Mouse (Mus musculus) liver, postnatal 0 days (tissue): ENCODE results near the gene Bbs9. TPM values are rescaled to one million over a fixed set of nuclear protein-coding genes. Genes with fewer than 3 reads are reported as not detected.

Experiments
- ATAC-seq: fragments of 200-750 bp; cut with Nextera tagmentation; 2 replicates; pipeline ENCODE4 v1.8.0; 2017; ENCODE audit warnings: mild to moderate bottlenecking, moderate library complexity
- DNase-seq: peaks from one replicate; pipeline ENCODE4 v3.0.0-alpha.2; 2016
- H3K27ac ChIP-seq: fragments of 300-500 bp; sonication (generic); 2 replicates; pipeline ENCODE4 v1.5.1; 2014; ENCODE audit warnings: antibody characterized with exemption, moderate library complexity, mild to moderate bottlenecking, low read depth
- H3K27me3 ChIP-seq: fragments of 300-500 bp; sonication (generic); 2 replicates; pipeline ENCODE4 v1.6.1; 2014; ENCODE audit warnings: low read length, control low read depth, mixed read lengths; ENCODE audit not compliant: insufficient read depth
- H3K36me3 ChIP-seq: fragments of 300-500 bp; sonication (generic); replicated peaks from 2 replicates; pipeline ENCODE4 v1.6.1; 2014; ENCODE audit warnings: mild to moderate bottlenecking, control low read depth, low read length, moderate library complexity, mixed read lengths; ENCODE audit not compliant: insufficient read depth
- H3K4me1 ChIP-seq: fragments of 300-500 bp; sonication (generic); 2 replicates; pipeline ENCODE4 v1.6.1; 2014; ENCODE audit warnings: antibody characterized with exemption, mild to moderate bottlenecking, control low read depth; ENCODE audit not compliant: insufficient read depth
- H3K4me2 ChIP-seq: fragments of 300-500 bp; sonication (generic); 2 replicates; pipeline ENCODE4 v1.6.1; 2014; ENCODE audit warnings: low read depth, mild to moderate bottlenecking, low read length, moderate library complexity, mixed read lengths
- H3K4me3 ChIP-seq: fragments of 300-500 bp; sonication (generic); 2 replicates; pipeline ENCODE4 v1.5.1; 2014; ENCODE audit warnings: low read depth, low read length
- H3K9ac ChIP-seq: fragments of 300-500 bp; sonication (generic); replicated peaks from 2 replicates; pipeline ENCODE4 v1.6.1; 2014; ENCODE audit warnings: mild to moderate bottlenecking, moderate library complexity
- H3K9me3 ChIP-seq: fragments of 300-500 bp; sonication (generic); 2 replicates; pipeline ENCODE4 v1.6.1; 2016; ENCODE audit warnings: mild to moderate bottlenecking, control low read depth, low read length, mixed read lengths
- CTCF ChIP-seq: sonication (generic); IDR thresholded peaks from 2 replicates; pipeline ENCODE4 v1.5.1; 2016; ENCODE audit warnings: antibody characterized with exemption, low read depth
- EP300 ChIP-seq: IDR thresholded peaks from 2 replicates; pipeline ENCODE4 v1.6.1; 2016; ENCODE audit warnings: antibody characterized with exemption, low read depth, mild to moderate bottlenecking
- WGBS: fragments of 180-500 bp; shearing (Covaris S2); extraction: QIAGEN DNeasy Blood & Tissue Kit; methylation state at CpG from one replicate; pipeline ENCODE4 v1.1.7; 2014; ENCODE audit not compliant: insufficient replicate concordance; 5-methylcytosine and 5-hydroxymethylcytosine counted together
- polyA plus RNA-seq: library from polyadenylated mRNA; unstranded; fragments of >200 nt; fragmentation: Nextera tagmentation; extraction: Ambion mirVana; gene quantifications from 2 replicates; pipeline ENCODE4 v1.2.1, GENCODE M21; 2015

Bbs9 gene
- polyA plus RNA-seq, 1 experiment from 2014 or later: 1.8 TPM

- Histone ChIP-seq H3K4me2 (no peak overlapping the region), H3K36me3 (no peaks in the 10 kb centered on the region), H3K27me3 (no peaks in the 10 kb centered on the region), H3K27ac (no peak overlapping the region), H3K4me3 (no peak overlapping the region), H3K4me1 (no peaks in the 10 kb centered on the region), H3K9me3 (no peaks in the 10 kb centered on the region), H3K9ac (no peak overlapping the region)
- ATAC-seq (no peak), DNase-seq (no peak)
- TF ChIP-seq CTCF (no peak), EP300 (no peak)
- 86% methylated on average over 1 of the region's 1 CpGs for WGBS
Observed at GRCm38 (mm10) chr9:22523460-22523859, 47.9 kb downstream of the Bbs9 start.

- Histone ChIP-seq H3K4me1 (no peaks in the 10 kb centered on the region), H3K36me3 (no peaks in the 10 kb centered on the region), H3K27me3 (no peaks in the 10 kb centered on the region), H3K4me3 (no peak overlapping the region), H3K9ac (no peak overlapping the region), H3K9me3 (no peaks in the 10 kb centered on the region), H3K27ac (no peak overlapping the region), H3K4me2 (no peak overlapping the region)
- no peak for TF ChIP-seq CTCF
- TF ChIP-seq EP300: no peak
- DNase-seq (no peak), ATAC-seq (no peak)
- WGBS: 61% methylated on average over 3 of the region's 3 CpGs
Observed at GRCm38 (mm10) chr9:22530734-22531489, 55.4 kb downstream of the Bbs9 start.

GRCm38 (mm10) chr9:22532112-22532511, 56.6 kb downstream of the Bbs9 start:
- no peaks in the 10 kb centered on the region for H3K9me3 ChIP-seq
- TF ChIP-seq EP300: no peak
- TF ChIP-seq CTCF: no peak
- ATAC-seq (no peak), DNase-seq (no peak)
- H3K4me1 ChIP-seq: no peaks in the 10 kb centered on the region
- WGBS: 74% methylated on average over 5 of the region's 5 CpGs
- H3K36me3 ChIP-seq: no peaks in the 10 kb centered on the region
- no peak overlapping the region for H3K4me3 ChIP-seq
- no peak overlapping the region for H3K27ac ChIP-seq
- H3K9ac ChIP-seq: no peak overlapping the region
- H3K4me2 ChIP-seq: no peak overlapping the region
- no peaks in the 10 kb centered on the region for H3K27me3 ChIP-seq

- Histone ChIP-seq H3K9ac (no peak overlapping the region), H3K4me2 (no peak overlapping the region), H3K27me3 (no peaks in the 10 kb centered on the region), H3K27ac (no peak overlapping the region), H3K9me3 (no peaks in the 10 kb centered on the region), H3K4me1 (no peaks in the 10 kb centered on the region), H3K4me3 (no peak overlapping the region), H3K36me3 (no peaks in the 10 kb centered on the region)
- DNase-seq (no peak), ATAC-seq (no peak)
- WGBS: 45% methylated on average over 9 of the region's 9 CpGs
- no peak for TF ChIP-seq EP300
- peak; percentile 60 for TF ChIP-seq CTCF
Observed at GRCm38 (mm10) chr9:22532810-22533447, 57.4 kb downstream of the Bbs9 start.

- Histone ChIP-seq H3K36me3 (no peaks in the 10 kb centered on the region), H3K9me3 (no peaks in the 10 kb centered on the region)
- no peak for TF ChIP-seq CTCF
- no peak for TF ChIP-seq EP300
Observed at GRCm38 (mm10) chr9:22537767-22538373, 62.4 kb downstream of the Bbs9 start.

GRCm38 (mm10) chr9:22539546-22539945, 64.0 kb downstream of the Bbs9 start:
- Histone ChIP-seq H3K36me3 (no peaks in the 10 kb centered on the region), H3K9me3 (no peaks in the 10 kb centered on the region), H3K4me2 (no peak overlapping the region), H3K27ac (no peak overlapping the region), H3K4me1 (no peaks in the 10 kb centered on the region), H3K9ac (no peak overlapping the region), H3K4me3 (no peak overlapping the region), H3K27me3 (no peaks in the 10 kb centered on the region)
- no peak for ATAC-seq
- 81% methylated on average over 4 of the region's 4 CpGs for WGBS
- no peak for TF ChIP-seq EP300
- no peak for TF ChIP-seq CTCF
- DNase-seq: no peak

More at GRCm38 (mm10) chr9:22537767-22538373, 62.4 kb downstream of the Bbs9 start:
- Histone ChIP-seq H3K4me2 (no peak overlapping the region), H3K27ac (no peak overlapping the region), H3K9ac (no peak overlapping the region), H3K4me1 (no peaks in the 10 kb centered on the region), H3K4me3 (no peak overlapping the region), H3K27me3 (no peaks in the 10 kb centered on the region)
- no peak for ATAC-seq
- no peak for DNase-seq
- WGBS: 81% methylated on average over 11 of the region's 11 CpGs
